Mouse (Mus musculus) MEL-GATA-1-ER (cell line): ENCODE data around the gene Akt2.

Experiments
- DNase-seq: peaks from one replicate; pipeline ENCODE4 v3.0.0-alpha.2; 2012; ENCODE audit warnings: low read depth; ENCODE audit errors: extremely low read depth

The Akt2 gene

GRCm38 (mm10) chr7:27657824-27658395 lies 66.6 kb downstream of the Akt2 start:
- DNase-seq = no peak

- DNase-seq = peak; percentile 11
Measured at GRCm38 (mm10) chr7:27658712-27659663, 67.6 kb downstream of the Akt2 start.

GRCm38 (mm10) chr7:27662038-27662437 lies 70.7 kb downstream of the Akt2 start:
- no peak for DNase-seq

- no peak for DNase-seq
Measured at GRCm38 (mm10) chr7:27673064-27673574, 81.8 kb downstream of the Akt2 start.

GRCm38 (mm10) chr7:27673575-27674131 lies 82.3 kb downstream of the Akt2 start:
- DNase-seq = no peak

DNA sequence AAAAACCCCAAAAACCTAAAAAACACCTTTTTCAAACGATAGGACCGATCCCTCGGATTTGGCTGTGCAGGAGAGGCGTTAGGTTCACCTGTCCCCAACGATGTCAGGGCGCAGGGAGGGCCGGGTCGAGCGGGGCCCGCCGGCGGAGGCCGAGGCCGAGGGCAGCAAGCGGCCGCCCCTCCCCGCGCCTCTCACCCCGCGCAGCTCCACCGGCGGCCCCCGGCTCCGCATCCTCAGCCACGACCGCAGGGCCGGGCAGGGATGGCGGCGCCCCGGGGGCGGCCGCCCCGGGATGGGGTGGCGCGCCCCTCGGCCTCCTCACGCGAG lies 82.8 kb downstream of the Akt2 start:
- DNase-seq = no peak

DNA sequence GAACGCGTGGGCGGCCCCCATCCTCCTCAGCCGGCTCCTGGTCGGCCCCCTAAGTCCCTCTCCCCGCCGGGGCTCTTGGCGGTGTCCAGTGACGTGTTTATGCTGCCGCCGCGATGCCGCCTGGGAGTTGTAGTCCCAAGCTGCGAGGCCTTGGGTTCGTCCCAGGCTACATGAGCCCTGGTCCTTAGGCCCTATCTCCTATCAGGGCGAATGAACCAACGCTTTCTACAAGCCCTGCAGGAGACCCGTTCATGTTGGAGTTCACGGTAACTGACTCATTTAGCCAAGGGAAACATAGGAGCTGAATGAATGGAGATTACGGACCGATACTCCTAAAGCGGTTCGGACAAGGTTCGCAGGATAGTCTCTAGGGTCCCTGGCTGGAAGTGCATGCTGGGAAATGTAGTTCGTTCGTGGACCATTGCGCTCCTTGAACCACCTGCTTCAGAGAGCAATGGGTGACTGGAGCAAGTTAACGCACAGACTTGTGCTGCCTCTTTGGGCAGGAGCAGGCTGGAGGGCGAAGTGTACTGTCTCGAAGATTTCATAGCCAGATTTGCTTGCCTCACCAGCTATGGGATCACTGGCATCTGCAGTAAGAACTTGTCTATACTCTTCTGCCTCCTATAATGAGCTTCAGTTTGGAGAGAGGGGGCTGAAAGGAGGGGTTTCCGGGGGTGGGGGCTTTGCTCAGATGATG lies 83.3 kb downstream of the Akt2 start, which contains the start of gene Map3k10:
Gene Map3k10, minus strand, starts transcription at position 77 of the 700 bp plus-strand sequence.
- peak; percentile 90 for DNase-seq

GRCm38 (mm10) chr7:27675222-27675612 lies 83.9 kb downstream of the Akt2 start:
- DNase-seq = no peak

DNA sequence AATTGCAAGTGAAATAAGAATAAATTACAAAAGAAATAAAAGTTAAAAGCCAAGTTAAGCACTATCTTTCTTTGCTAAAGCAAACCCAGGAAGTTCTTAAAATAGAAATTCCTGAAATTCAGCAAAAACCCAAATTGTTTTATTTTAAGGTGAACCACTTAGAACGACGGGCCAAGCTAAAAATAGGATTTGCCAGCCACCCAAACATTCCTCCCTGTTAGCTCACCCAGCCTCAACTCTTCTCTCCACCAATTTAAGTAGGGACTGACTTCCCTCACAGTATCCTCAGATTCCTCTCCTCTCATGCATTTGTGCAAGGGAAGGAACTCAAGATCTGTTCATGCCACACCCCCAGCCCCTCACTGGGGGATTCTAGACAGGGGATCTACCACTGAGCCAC lies 91.9 kb downstream of the Akt2 start:
- DNase-seq = no peak

- no peak for DNase-seq
Measured at GRCm38 (mm10) chr7:27685220-27685619, 93.9 kb downstream of the Akt2 start.

- DNase-seq = no peak
Measured at GRCm38 (mm10) chr7:27685681-27686080, 94.3 kb downstream of the Akt2 start.

DNA sequence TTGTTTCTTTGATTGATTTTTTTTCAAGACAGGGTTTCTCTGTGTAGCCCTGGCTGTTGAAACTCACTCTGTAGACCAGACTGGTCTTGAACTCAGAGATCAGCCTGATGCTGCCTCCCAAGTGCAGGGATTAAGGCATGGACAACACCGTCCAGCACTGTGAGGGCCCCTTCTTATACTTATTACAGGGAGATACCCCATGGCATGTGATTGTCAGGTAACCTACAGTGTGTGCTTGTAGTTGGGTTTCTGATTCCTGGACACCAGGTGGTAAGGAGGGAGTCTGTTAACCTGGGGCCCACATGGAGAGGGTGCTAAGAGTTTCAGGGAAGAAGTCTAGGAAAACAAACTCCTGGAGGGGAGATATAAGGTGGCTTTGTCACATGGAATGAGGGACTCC lies 95.7 kb downstream of the Akt2 start:
- DNase-seq = no peak

- DNase-seq = no peak
Measured at GRCm38 (mm10) chr7:27687836-27688235, 96.5 kb downstream of the Akt2 start.

GRCm38 (mm10) chr7:27688246-27688788 lies 97.0 kb downstream of the Akt2 start:
- peak; percentile 21 for DNase-seq

GRCm38 (mm10) chr7:27688815-27689612 lies 97.7 kb downstream of the Akt2 start, which contains the start of gene Zfp607b:
Gene Zfp607b (plus strand): TSS chr7:27689340.
- DNase-seq = peak; percentile 100
